Mouse (Mus musculus) limb, embryonic 11.5 days (tissue): ENCODE measurements at regions not wholly inside any gene's neighbourhood (a gene's known extent, or its start where the extent isn't known, plus 50 kb on each side); places are given as distances from the start of the nearest gene placed in this dataset.

Experiments
- ATAC-seq: fragments of 200-750 bp; cut with Nextera tagmentation; 2 replicates; pipeline ENCODE4 v1.8.0; 2017; ENCODE audit warnings: low read depth; ENCODE audit not compliant: insufficient number of reproducible peaks, low FRiP score, low TSS enrichment
- DNase-seq: peaks from one replicate; pipeline ENCODE4 v3.0.0-alpha.2; 2015; ENCODE audit warnings: low spot score
- H3K27ac ChIP-seq: fragments of 300-500 bp; sonication (generic); replicated peaks from 2 replicates; pipeline ENCODE4 v1.5.1; 2014; ENCODE audit warnings: low read depth, mild to moderate bottlenecking, low read length
- H3K27me3 ChIP-seq: fragments of 300-500 bp; sonication (generic); 2 replicates; pipeline ENCODE4 v1.6.1; 2014; ENCODE audit warnings: mild to moderate bottlenecking, low read length, mixed read lengths; ENCODE audit not compliant: control insufficient read depth, insufficient read depth
- H3K36me3 ChIP-seq: fragments of 300-500 bp; sonication (generic); 2 replicates; pipeline ENCODE4 v1.6.1; 2014; ENCODE audit warnings: mild to moderate bottlenecking, low read length, moderate library complexity, mixed read lengths; ENCODE audit not compliant: control insufficient read depth, insufficient read depth
- H3K4me1 ChIP-seq: fragments of 300-500 bp; sonication (generic); 2 replicates; pipeline ENCODE4 v1.6.1; 2014; ENCODE audit warnings: low read length, mixed read lengths; ENCODE audit not compliant: control insufficient read depth, insufficient read depth
- H3K4me2 ChIP-seq: fragments of 300-500 bp; sonication (generic); 2 replicates; pipeline ENCODE4 v1.6.1; 2014; ENCODE audit warnings: low read depth, mild to moderate bottlenecking, moderate library complexity; ENCODE audit not compliant: severe bottlenecking
- H3K4me3 ChIP-seq: fragments of 300-500 bp; sonication (generic); 2 replicates; pipeline ENCODE4 v1.5.1; 2014; ENCODE audit warnings: low read depth, low read length
- H3K9ac ChIP-seq: fragments of 300-500 bp; sonication (generic); 2 replicates; pipeline ENCODE4 v1.6.1; 2014; ENCODE audit warnings: mild to moderate bottlenecking, low read length
- H3K9me3 ChIP-seq: fragments of 300-500 bp; sonication (generic); 2 replicates; pipeline ENCODE4 v1.6.1; 2016; ENCODE audit warnings: low read length; ENCODE audit not compliant: control insufficient read depth
- WGBS: fragments of 180-500 bp; shearing (Covaris S2); extraction: QIAGEN DNeasy Blood & Tissue Kit; methylation state at CpG from one replicate; pipeline ENCODE4 v1.1.7; 2014; 5-methylcytosine and 5-hydroxymethylcytosine counted together

DNA sequence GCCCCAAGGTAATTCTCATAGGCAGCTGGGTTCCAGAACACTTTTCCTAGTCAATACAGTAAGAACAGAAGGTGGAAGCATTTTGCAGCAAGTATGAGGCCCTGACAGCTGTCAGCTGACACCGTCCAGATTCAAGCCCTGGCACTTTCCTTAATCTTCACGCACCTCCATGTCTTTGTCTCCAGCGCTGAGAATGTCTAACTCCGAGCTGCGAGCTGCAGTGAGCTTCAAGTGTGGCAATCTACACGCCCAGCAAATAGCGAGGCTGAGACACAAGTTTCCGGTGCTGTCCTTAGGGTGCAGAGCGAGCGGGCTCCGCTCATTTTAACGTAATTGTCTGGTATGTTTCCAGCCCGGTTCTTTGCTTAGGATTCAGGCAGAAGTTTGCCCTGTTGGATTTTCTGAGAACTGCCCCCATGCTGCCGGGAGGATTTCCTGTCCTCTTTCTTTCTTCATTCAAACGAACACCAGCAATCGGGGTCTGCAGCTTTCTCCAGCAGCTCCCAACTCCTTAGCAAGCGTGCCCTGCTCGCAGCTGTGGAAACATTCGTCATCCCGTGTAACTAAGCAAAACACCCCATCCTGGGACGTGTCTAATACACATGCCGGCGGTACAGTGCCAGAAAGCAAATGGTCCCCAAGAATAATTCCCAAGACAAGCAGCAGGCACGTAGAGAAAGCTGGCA, 54.5 kb downstream of the Irx3 start:
- Histone ChIP-seq H3K4me2 (no peak overlapping the region), H3K36me3 (no peaks in the 10 kb centered on the region), H3K9me3 (no peaks in the 10 kb centered on the region), H3K4me3 (no peak overlapping the region), H3K9ac (no peak overlapping the region), H3K27me3 (peaks cover 9% of the 10 kb centered on the region), H3K27ac (no peak overlapping the region), H3K4me1 (0 out of 2 replicates have a peak, but pooled peaks cover 8% of the 10 kb centered on the region)
- DNase-seq (peak; percentile 38), ATAC-seq (no peak)
- 48% methylated on average over 24 of the region's 24 CpGs for WGBS

DNA sequence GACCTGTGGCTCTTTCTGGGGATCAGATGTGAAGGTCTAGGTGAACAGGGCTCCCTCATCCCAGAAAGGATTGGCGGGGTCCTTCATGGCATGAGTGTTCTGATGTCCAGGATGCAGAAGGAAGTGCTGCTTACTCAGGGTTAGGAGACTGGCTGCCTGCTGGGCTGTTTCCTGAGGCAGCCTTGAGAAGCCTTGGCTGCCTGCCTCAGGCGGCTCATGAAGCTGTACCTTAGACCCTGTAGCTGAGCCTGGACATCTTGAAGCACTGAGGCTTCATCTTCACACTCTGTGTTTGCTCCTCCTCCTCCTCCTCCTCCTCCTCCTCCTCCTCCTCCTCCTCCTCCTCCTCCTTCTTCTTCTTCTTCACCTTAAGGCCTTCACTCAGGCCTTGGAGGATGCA, 77.2 kb downstream of the Irx3 start:
- Histone ChIP-seq H3K27me3 (0 out of 2 replicates have a peak, but pooled peaks cover 2% of the 10 kb centered on the region), H3K4me3 (no peak overlapping the region), H3K9me3 (no peaks in the 10 kb centered on the region), H3K9ac (no peak overlapping the region), H3K4me2 (no peak overlapping the region), H3K36me3 (no peaks in the 10 kb centered on the region), H3K27ac (no peak overlapping the region), H3K4me1 (no peaks in the 10 kb centered on the region)
- WGBS, result 71% methylated on average over 2 of the region's 2 CpGs
- ATAC-seq, result no peak
- DNase-seq, result no peak
